Comparison of ENCODE assay signal across 16 mouse cellular contexts in the genomic region with DNA sequence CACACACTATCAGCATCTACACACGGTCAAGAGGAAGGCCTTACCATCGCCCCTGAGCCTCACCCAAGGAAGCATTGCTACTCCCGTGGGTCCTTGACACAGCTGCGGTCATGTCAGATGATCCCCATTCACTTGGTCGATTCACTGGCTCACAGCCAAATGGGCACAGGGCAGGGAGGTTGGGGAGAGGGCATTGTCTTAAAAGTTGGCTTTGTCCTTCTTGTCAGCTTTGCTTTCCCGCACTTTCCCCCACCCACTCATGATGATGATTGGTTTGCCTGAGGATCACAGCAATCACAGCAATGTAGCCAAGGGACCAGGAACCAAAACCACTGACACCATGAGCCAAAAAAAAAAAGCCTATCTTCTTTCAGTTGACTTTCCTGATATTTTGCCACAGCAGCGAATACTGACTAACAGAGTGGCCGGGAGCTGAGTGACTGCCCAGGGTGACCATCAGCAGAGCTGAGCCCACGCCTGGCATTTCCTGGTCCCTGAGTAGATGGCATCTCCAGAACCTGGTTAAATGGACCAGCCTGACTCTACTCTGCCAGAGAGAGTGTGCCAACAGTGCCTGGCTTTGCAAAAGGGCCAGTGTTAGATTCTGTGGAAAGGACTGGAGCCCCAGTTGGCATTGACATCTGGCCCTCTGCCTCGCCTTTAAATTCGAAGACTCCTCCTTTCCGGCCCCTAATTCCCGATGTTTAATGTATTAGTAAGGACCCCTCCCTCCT. TPM values are rescaled to one million over a fixed set of nuclear protein-coding genes. Genes with fewer than 3 reads are reported as not detected.
DNase-seq lines count a peak whose midpoint lies in the region; ATAC-seq and TF ChIP-seq lines count a peak whose summit lies in the region.
"Had no signal": no experiment of that assay in that cellular context is flagged by ENCODE, and none has a peak within 500 bp of the region (broad histone marks: within the 10 kb centered on the region; RNA-seq: fewer than 3 reads in every experiment).

No protein-coding gene starts in this region.

- no peak for TF ChIP-seq CTCF in stomach, postnatal 0 days (IDR thresholded peaks at IDR 0.05; ENCODE audit: low read depth)

- H3K4me1 ChIP-seq in heart, embryonic 15.5 days (replicated peaks), result peaks cover 7% of the 10 kb centered on the region; the same call in 1 of the 2 replicates
- peaks cover 16% of the 10 kb centered on the region for H3K4me1 ChIP-seq in lung, embryonic 16.5 days (replicated peaks; ENCODE audit: control insufficient read depth, insufficient read depth, low read length)
- H3K4me1 ChIP-seq in limb, embryonic 12.5 days (replicated peaks), result peaks cover 11% of the 10 kb centered on the region
- no peaks in the 10 kb centered on the region for H3K4me1 ChIP-seq in stomach, postnatal 0 days (replicated peaks; ENCODE audit: control insufficient read depth, insufficient read depth)
- H3K4me1 ChIP-seq: forebrain, embryonic 10.5 days; hindbrain, embryonic 13.5 days; midbrain, embryonic 10.5 days had no signal

- no peak overlapping the region for H3K4me2 ChIP-seq in heart, embryonic 15.5 days
- H3K4me2 ChIP-seq in lung, embryonic 16.5 days (ENCODE audit: low read depth, low read length), result no peak overlapping the region
- H3K4me2 ChIP-seq in limb, embryonic 12.5 days, result no peak overlapping the region
- no peak overlapping the region for H3K4me2 ChIP-seq in stomach, postnatal 0 days (replicated peaks; ENCODE audit: low read depth)
- H3K4me2 ChIP-seq: hindbrain, embryonic 13.5 days had no signal

- 85% methylated on average over 13 of the region's 13 CpGs for WGBS in heart, embryonic 15.5 days
- WGBS in lung, embryonic 16.5 days, result 81% methylated on average over 13 of the region's 13 CpGs
- WGBS in limb, embryonic 12.5 days, result 92% methylated on average over 13 of the region's 13 CpGs
- 81% methylated on average over 13 of the region's 13 CpGs for WGBS in stomach, postnatal 0 days

- no peaks in the 10 kb centered on the region for H3K9me3 ChIP-seq in heart, embryonic 15.5 days (replicated peaks)
- no peaks in the 10 kb centered on the region for H3K9me3 ChIP-seq in lung, embryonic 16.5 days (ENCODE audit: control insufficient read depth, low read length)
- H3K9me3 ChIP-seq in limb, embryonic 12.5 days, result no peaks in the 10 kb centered on the region
- no peaks in the 10 kb centered on the region for H3K9me3 ChIP-seq in stomach, postnatal 0 days (ENCODE audit: control insufficient read depth, low read length)
- H3K9me3 ChIP-seq: forebrain, embryonic 10.5 days; hindbrain, embryonic 13.5 days; midbrain, embryonic 10.5 days had no signal

- no peak for TF ChIP-seq EP300 in stomach, postnatal 0 days (optimal IDR thresholded peaks at IDR 0.05)

- H3K27me3 ChIP-seq in heart, embryonic 15.5 days, result no peaks in the 10 kb centered on the region
- H3K27me3 ChIP-seq in lung, embryonic 16.5 days (ENCODE audit: control insufficient read depth, insufficient read depth, low read depth, low read length), result no peaks in the 10 kb centered on the region
- H3K27me3 ChIP-seq in limb, embryonic 12.5 days, result no peaks in the 10 kb centered on the region
- no peaks in the 10 kb centered on the region for H3K27me3 ChIP-seq in stomach, postnatal 0 days (ENCODE audit: control insufficient read depth, insufficient read depth, low read length)
- H3K27me3 ChIP-seq: hindbrain, embryonic 13.5 days had no signal

- intact Hi-C loops in heart, postnatal 36 days (cut with DNase I), result no loop called here

- no peak for DNase-seq in heart, postnatal 36 days
- DNase-seq in lung, adult 18-20 months, result no peak
- DNase-seq in stomach, postnatal 0 days (ENCODE audit: low spot score), result peak; percentile 9
- DNase-seq in right cerebral cortex, postnatal 36 days (ENCODE audit: low spot score in 2 of 2), result no peak
- DNase-seq: cerebellum, adult 8-10 months; embryo, embryonic 11 days; kidney, adult 9 months; left cerebral cortex, postnatal 4 days; lung, postnatal 14 days had no signal

- no peak overlapping the region for H3K4me3 ChIP-seq in heart, embryonic 15.5 days
- H3K4me3 ChIP-seq in lung, embryonic 16.5 days (ENCODE audit: low read length), result no peak overlapping the region
- no peak overlapping the region for H3K4me3 ChIP-seq in limb, embryonic 12.5 days (replicated peaks)
- H3K4me3 ChIP-seq in stomach, postnatal 0 days (ENCODE audit: low read depth, low read length), result no peak overlapping the region
- H3K4me3 ChIP-seq: forebrain, embryonic 10.5 days; hindbrain, embryonic 13.5 days; midbrain, embryonic 10.5 days had no signal

- no peaks in the 10 kb centered on the region for H3K36me3 ChIP-seq in heart, embryonic 15.5 days
- H3K36me3 ChIP-seq in lung, embryonic 16.5 days (ENCODE audit: control insufficient read depth, insufficient read depth, low read length), result no peaks in the 10 kb centered on the region
- no peaks in the 10 kb centered on the region for H3K36me3 ChIP-seq in limb, embryonic 12.5 days
- H3K36me3 ChIP-seq in stomach, postnatal 0 days (ENCODE audit: control insufficient read depth, insufficient read depth, low read length), result no peaks in the 10 kb centered on the region
- H3K36me3 ChIP-seq: forebrain, embryonic 10.5 days; hindbrain, embryonic 13.5 days; midbrain, embryonic 10.5 days had no signal

- ATAC-seq in heart, embryonic 15.5 days (replicated peaks; ENCODE audit: insufficient number of reproducible peaks, insufficient read depth, low FRiP score, low read depth), result no peak
- no peak for ATAC-seq in lung, embryonic 16.5 days (ENCODE audit: low read depth)
- no peak for ATAC-seq in limb, embryonic 12.5 days (ENCODE audit: insufficient number of reproducible peaks, insufficient read depth, low FRiP score, low TSS enrichment, low read depth)
- ATAC-seq in stomach, postnatal 0 days (ENCODE audit: low FRiP score, low TSS enrichment), result no peak

- H3K27ac ChIP-seq in heart, embryonic 15.5 days, result peak overlapping the region; percentile 75; the same call in 1 of the 2 replicates
- peak overlapping the region; percentile 97 for H3K27ac ChIP-seq in lung, embryonic 16.5 days (ENCODE audit: low read length)
- H3K27ac ChIP-seq in limb, embryonic 12.5 days, result peak overlapping the region; percentile 85; the same call in 1 of the 2 replicates
- peak overlapping the region; percentile 94 for H3K27ac ChIP-seq in stomach, postnatal 0 days (replicated peaks)
- H3K27ac ChIP-seq: forebrain, embryonic 10.5 days; hindbrain, embryonic 13.5 days; midbrain, embryonic 10.5 days had no signal

- H3K9ac ChIP-seq in heart, embryonic 15.5 days, result no peak overlapping the region
- no peak overlapping the region for H3K9ac ChIP-seq in lung, embryonic 16.5 days (ENCODE audit: low read length)
- no peak overlapping the region for H3K9ac ChIP-seq in limb, embryonic 12.5 days (replicated peaks)
- no peak overlapping the region for H3K9ac ChIP-seq in stomach, postnatal 0 days (ENCODE audit: low read length)
- H3K9ac ChIP-seq: hindbrain, embryonic 13.5 days had no signal

RNA-seq across cellular contexts. Expression of gene Col6a2, which starts 18.6 kb away (rescaled TPM):
- polyA plus RNA-seq in heart, embryonic 15.5 days (2015; fragmentation: Nextera tagmentation; extraction: Ambion mirVana), result 90.2 and 125 TPM in 2 replicates
- total RNA-seq in heart, postnatal 36 days (2021), result 10 to 100 TPM; 78.2 to 87.8 TPM
- 282 and 283 TPM in 2 replicates for polyA plus RNA-seq in lung, embryonic 16.5 days (2015; fragmentation: Nextera tagmentation; extraction: Ambion mirVana)
- polyA plus RNA-seq in limb, embryonic 12.5 days (2016; fragmentation: Nextera tagmentation; extraction: Ambion mirVana), result 47.6 and 54.7 TPM in 2 replicates
- polyA plus RNA-seq in stomach, postnatal 0 days (2015; fragmentation: Nextera tagmentation; extraction: Ambion mirVana), result 145 TPM in 2 replicates
- total RNA-seq: neutrophil, adult 5-6 weeks had no signal
